Mouse (Mus musculus) intestine, embryonic 15.5 days (tissue): Measurements from ENCODE around the gene Dock4. TPM values are rescaled to one million over a fixed set of nuclear protein-coding genes. Genes with fewer than 3 reads are reported as not detected.

Experiments
- ATAC-seq: fragments of 200-750 bp; cut with Nextera tagmentation; 2 replicates; pipeline ENCODE4 v1.8.0; 2017; ENCODE audit warnings: moderate TSS enrichment, moderate library complexity
- H3K27ac ChIP-seq: fragments of 300-500 bp; sonication (generic); 2 replicates; pipeline ENCODE4 v1.5.1; 2015; ENCODE audit warnings: mild to moderate bottlenecking, inconsistent platforms
- H3K27me3 ChIP-seq: fragments of 300-500 bp; sonication (generic); replicated peaks from 2 replicates; pipeline ENCODE4 v1.6.1; 2015; ENCODE audit warnings: inconsistent platforms
- H3K36me3 ChIP-seq: fragments of 300-500 bp; sonication (generic); 2 replicates; pipeline ENCODE4 v1.6.1; 2015; ENCODE audit warnings: inconsistent platforms
- H3K4me1 ChIP-seq: fragments of 300-500 bp; sonication (generic); replicated peaks from 2 replicates; pipeline ENCODE4 v1.6.1; 2015; ENCODE audit warnings: inconsistent platforms
- H3K4me2 ChIP-seq: fragments of 300-500 bp; sonication (generic); replicated peaks from 2 replicates; pipeline ENCODE4 v1.6.1; 2015; ENCODE audit warnings: mild to moderate bottlenecking, inconsistent platforms
- H3K4me3 ChIP-seq: fragments of 300-500 bp; sonication (generic); replicated peaks from 2 replicates; pipeline ENCODE4 v1.5.1; 2015; ENCODE audit warnings: inconsistent platforms
- H3K9ac ChIP-seq: fragments of 300-500 bp; sonication (generic); 2 replicates; pipeline ENCODE4 v1.6.1; 2015; ENCODE audit warnings: inconsistent platforms
- H3K9me3 ChIP-seq: fragments of 300-500 bp; sonication (generic); 2 replicates; pipeline ENCODE4 v1.6.1; 2016; ENCODE audit warnings: inconsistent platforms
- WGBS: fragments of 180-500 bp; shearing (Covaris S2); methylation state at CpG from one replicate; pipeline ENCODE4 v1.1.7; 2015; 5-methylcytosine and 5-hydroxymethylcytosine counted together
- polyA plus RNA-seq: library from polyadenylated mRNA; unstranded; fragments of >200 nt; fragmentation: Nextera tagmentation; extraction: Ambion mirVana; gene quantifications from 2 replicates; pipeline ENCODE4 v1.2.1, GENCODE M21; 2015

The Dock4 gene
- polyA plus RNA-seq, 1 experiment from 2014 or later: 5.7 TPM

GRCm38 (mm10) chr12:40498928-40499626, 53.3 kb downstream of the Dock4 start:
- Histone ChIP-seq H3K9me3 (no peaks in the 10 kb centered on the region), H3K27ac (no peak overlapping the region), H3K27me3 (no peaks in the 10 kb centered on the region), H3K4me3 (no peak overlapping the region), H3K4me2 (no peak overlapping the region), H3K4me1 (peaks cover 5% of the 10 kb centered on the region; the same call in 1 of the 2 replicates), H3K9ac (no peak overlapping the region), H3K36me3 (no peaks in the 10 kb centered on the region)
- ATAC-seq: 0 out of 2 replicates have a peak, but pooled peaks have one; percentile 15
- 69% methylated on average over 15 of the region's 15 CpGs for WGBS

DNA sequence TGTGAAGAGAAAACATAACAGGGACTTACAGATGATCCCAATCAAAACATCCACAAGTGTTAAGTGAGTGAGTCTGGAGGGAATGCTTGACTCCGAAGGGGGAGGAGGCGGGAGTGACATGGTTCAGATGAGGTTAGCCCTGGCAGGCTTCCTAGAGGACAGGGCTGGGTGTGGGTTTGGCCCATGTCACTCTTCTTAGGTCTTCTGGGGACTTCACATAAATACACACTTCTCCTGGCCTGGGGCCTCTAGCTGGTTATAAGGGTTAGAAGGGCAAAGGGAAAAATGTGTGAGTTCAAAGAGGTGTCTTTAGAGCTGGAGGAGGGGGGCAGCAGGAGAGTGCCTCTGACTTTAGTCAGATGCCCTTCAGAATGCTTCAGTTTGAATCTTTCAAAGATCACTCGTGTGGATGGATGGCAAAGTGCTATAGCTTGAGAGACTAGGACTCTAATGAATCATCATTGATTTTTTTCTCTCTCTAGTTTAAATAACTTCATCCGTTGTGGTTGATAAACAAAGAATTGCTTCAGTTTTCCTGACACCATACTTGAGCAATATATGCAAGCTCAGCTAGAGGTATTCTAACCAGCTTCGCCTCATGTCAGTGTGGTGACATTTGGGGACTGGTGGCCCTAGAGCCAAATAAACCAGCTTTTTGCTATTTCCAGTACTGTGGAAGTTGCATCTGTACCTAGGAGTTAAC, 54.0 kb downstream of the Dock4 start:
- H3K4me3 ChIP-seq: no peak overlapping the region
- H3K27me3 ChIP-seq: no peaks in the 10 kb centered on the region
- no peak overlapping the region for H3K27ac ChIP-seq
- H3K4me1 ChIP-seq: peaks cover 5% of the 10 kb centered on the region; the same call in 1 of the 2 replicates
- no peak overlapping the region for H3K9ac ChIP-seq
- no peaks in the 10 kb centered on the region for H3K36me3 ChIP-seq
- no peak overlapping the region for H3K4me2 ChIP-seq
- whole genome bisulfite sequencing: 45% methylated on average over 5 of the region's 5 CpGs
- H3K9me3 ChIP-seq: no peaks in the 10 kb centered on the region
- ATAC-seq: peak; percentile 69; the same call in 1 of the 2 replicates

GRCm38 (mm10) chr12:40501141-40501540, 55.4 kb downstream of the Dock4 start:
- H3K4me1 ChIP-seq: peaks cover 5% of the 10 kb centered on the region; the same call in 1 of the 2 replicates
- no peak overlapping the region for H3K4me2 ChIP-seq
- H3K27ac ChIP-seq: no peak overlapping the region
- no peak overlapping the region for H3K4me3 ChIP-seq
- H3K9me3 ChIP-seq: no peaks in the 10 kb centered on the region
- 83% methylated on average over 1 of the region's 1 CpGs for whole genome bisulfite sequencing
- no peak for ATAC-seq
- no peak overlapping the region for H3K9ac ChIP-seq
- H3K27me3 ChIP-seq: no peaks in the 10 kb centered on the region
- no peaks in the 10 kb centered on the region for H3K36me3 ChIP-seq

- Histone ChIP-seq H3K36me3 (no peaks in the 10 kb centered on the region), H3K4me1 (peaks cover 5% of the 10 kb centered on the region; the same call in 1 of the 2 replicates), H3K4me3 (no peak overlapping the region), H3K27ac (no peak overlapping the region), H3K27me3 (no peaks in the 10 kb centered on the region), H3K9me3 (no peaks in the 10 kb centered on the region), H3K4me2 (no peak overlapping the region), H3K9ac (no peak overlapping the region)
- no peak for ATAC-seq
- WGBS: 45% methylated on average over 3 of the region's 3 CpGs
These were observed 57.8 kb downstream of the Dock4 start for GRCm38 (mm10) chr12:40503520-40503919.

DNA sequence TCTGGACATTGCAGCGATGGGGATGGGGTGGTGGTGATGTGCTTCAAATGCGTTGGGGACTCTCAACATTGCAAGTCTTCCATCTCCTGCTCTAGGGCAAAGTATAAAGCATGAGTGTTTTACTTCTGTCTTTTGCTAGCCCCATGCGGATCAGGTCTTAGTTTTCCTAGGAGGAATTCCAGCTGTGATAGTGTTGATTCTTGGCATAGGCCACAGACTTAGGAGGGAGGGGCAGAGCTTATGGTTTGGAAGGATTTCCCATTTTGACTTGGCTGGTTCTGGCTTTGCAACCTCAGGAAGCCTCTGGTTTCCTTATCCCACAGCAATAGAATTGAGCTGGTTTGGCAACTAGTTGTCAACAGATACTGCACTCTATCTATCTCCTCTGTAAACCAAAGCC, 58.9 kb downstream of the Dock4 start:
- Histone ChIP-seq H3K36me3 (no peaks in the 10 kb centered on the region), H3K4me1 (no peaks in the 10 kb centered on the region; the same call in 1 of the 2 replicates), H3K4me2 (no peak overlapping the region), H3K27ac (no peak overlapping the region), H3K4me3 (no peak overlapping the region), H3K9me3 (no peaks in the 10 kb centered on the region), H3K27me3 (no peaks in the 10 kb centered on the region), H3K9ac (no peak overlapping the region)
- ATAC-seq: no peak
- WGBS: 80% methylated on average over 3 of the region's 3 CpGs

GRCm38 (mm10) chr12:40507823-40508390, 62.2 kb downstream of the Dock4 start:
- no peaks in the 10 kb centered on the region; the same call in 1 of the 2 replicates for H3K4me1 ChIP-seq
- H3K36me3 ChIP-seq: no peaks in the 10 kb centered on the region
- no peak overlapping the region for H3K9ac ChIP-seq
- H3K4me2 ChIP-seq: no peak overlapping the region
- no peak for ATAC-seq
- no peak overlapping the region for H3K4me3 ChIP-seq
- no peaks in the 10 kb centered on the region for H3K27me3 ChIP-seq
- 82% methylated on average over 4 of the region's 4 CpGs for WGBS
- H3K27ac ChIP-seq: no peak overlapping the region
- no peaks in the 10 kb centered on the region for H3K9me3 ChIP-seq

- H3K9ac ChIP-seq: no peak overlapping the region
- 67% methylated on average over 8 of the region's 8 CpGs for whole genome bisulfite sequencing
- no peak for ATAC-seq
- H3K36me3 ChIP-seq: no peaks in the 10 kb centered on the region
- no peaks in the 10 kb centered on the region for H3K27me3 ChIP-seq
- no peak overlapping the region for H3K4me2 ChIP-seq
- no peak overlapping the region for H3K4me3 ChIP-seq
- no peaks in the 10 kb centered on the region; the same call in 1 of the 2 replicates for H3K4me1 ChIP-seq
- H3K9me3 ChIP-seq: no peaks in the 10 kb centered on the region
- no peak overlapping the region for H3K27ac ChIP-seq
These were observed 62.7 kb downstream of the Dock4 start for GRCm38 (mm10) chr12:40508416-40508815.

DNA sequence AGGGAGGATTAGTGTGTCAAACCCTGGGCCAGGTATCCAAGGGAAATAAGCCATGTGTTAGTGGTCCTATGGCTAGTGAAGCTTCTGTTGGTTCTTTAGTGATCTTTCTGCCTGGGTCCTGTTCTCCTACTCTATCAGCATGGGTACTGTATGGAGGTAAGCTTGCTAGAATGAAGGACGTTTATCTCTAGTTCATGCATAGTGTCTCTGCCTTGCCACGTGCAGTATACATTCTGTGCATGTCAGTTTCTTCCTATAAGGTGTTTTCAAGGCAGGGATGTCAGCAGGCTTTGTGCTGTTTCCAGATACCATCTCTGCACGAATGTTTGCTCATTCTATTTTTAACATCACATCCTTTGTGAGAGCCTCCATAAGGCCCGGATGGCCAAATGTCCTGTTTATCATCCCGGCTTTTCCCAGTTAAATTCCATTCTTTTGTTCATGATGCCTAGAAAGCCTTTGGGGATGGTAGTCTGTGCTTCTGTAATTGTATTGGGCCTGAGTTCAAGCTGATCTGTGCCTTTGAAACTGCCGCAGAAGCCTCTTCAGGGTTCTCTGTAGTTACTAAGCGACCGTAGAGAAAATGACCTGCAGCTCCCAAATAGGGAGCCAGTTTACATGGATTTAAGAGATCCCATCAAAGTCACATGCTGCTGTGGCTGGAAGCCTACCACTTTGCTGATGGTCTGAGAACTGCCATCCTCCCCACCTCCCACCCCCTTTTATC, 66.1 kb downstream of the Dock4 start:
- Histone ChIP-seq H3K27me3 (no peaks in the 10 kb centered on the region), H3K4me2 (no peak overlapping the region), H3K9me3 (no peaks in the 10 kb centered on the region), H3K4me3 (no peak overlapping the region), H3K9ac (no peak overlapping the region), H3K27ac (no peak overlapping the region), H3K4me1 (no peaks in the 10 kb centered on the region; the same call in 1 of the 2 replicates), H3K36me3 (no peaks in the 10 kb centered on the region)
- no peak for ATAC-seq
- WGBS: 52% methylated on average over 8 of the region's 8 CpGs

DNA sequence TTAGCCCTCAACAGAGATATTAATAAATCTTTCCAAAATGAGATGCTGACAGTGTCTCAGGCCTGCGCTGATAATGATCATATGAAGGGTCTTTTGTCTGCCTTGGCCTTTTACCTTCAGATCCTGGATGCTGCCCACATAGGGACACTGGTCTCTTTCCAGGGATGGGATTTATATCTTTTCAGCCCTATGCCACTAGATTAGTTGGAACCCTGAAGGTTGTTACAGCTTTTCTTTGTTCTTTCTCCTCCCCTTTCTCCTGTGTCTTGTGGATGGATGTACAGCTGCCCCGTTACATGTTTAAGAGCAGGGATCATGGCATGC, 66.6 kb downstream of the Dock4 start:
- Histone ChIP-seq H3K4me1 (no peaks in the 10 kb centered on the region; the same call in 1 of the 2 replicates), H3K36me3 (no peaks in the 10 kb centered on the region), H3K27ac (no peak overlapping the region), H3K4me3 (no peak overlapping the region), H3K27me3 (no peaks in the 10 kb centered on the region), H3K9me3 (no peaks in the 10 kb centered on the region), H3K9ac (no peak overlapping the region), H3K4me2 (no peak overlapping the region)
- WGBS: 85% methylated on average over 2 of the region's 2 CpGs
- no peak for ATAC-seq

DNA sequence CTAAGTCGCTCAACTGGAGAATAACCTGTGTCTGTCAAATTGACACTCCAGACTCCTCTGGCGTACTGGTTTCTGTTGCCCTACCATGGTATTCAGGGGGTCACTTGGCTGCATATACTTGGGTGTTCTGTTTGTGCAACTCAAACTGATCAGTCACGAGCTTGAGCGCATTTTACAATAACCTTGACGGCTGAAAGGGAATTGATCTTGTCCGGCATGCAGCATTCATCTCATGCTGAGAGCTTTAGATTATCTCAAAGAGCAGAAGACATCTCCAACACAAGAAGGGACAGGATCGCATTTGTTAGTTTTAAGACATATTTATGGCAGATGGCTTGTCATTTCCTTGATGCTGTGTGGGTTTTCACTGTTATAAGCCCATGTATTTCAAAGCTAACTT, 67.2 kb downstream of the Dock4 start:
- Histone ChIP-seq H3K9me3 (no peaks in the 10 kb centered on the region), H3K9ac (no peak overlapping the region), H3K4me3 (no peak overlapping the region), H3K27ac (no peak overlapping the region), H3K36me3 (no peaks in the 10 kb centered on the region), H3K4me2 (no peak overlapping the region), H3K27me3 (no peaks in the 10 kb centered on the region), H3K4me1 (no peaks in the 10 kb centered on the region; the same call in 1 of the 2 replicates)
- WGBS: 77% methylated on average over 7 of the region's 7 CpGs
- ATAC-seq: no peak

DNA sequence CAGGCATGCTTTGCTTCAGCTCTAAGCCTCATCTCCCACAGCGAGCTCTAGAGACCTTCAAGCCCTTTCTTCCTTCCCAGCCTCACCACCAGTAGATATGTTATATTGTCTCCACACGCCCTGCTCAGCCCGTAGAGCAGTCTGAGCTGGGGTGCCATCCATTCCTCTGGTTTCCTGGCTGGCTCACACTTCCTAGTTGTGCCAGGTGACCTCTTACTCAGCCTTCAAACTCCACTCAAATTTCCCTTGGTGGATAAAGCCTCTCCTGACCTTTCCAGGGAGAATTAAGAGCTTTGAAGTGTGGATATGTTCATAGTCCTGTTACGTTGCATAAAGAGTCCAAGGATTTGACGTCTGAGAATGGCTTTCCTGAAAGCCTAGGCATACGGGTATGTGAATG, 68.3 kb downstream of the Dock4 start:
- WGBS: 68% methylated on average over 6 of the region's 6 CpGs
- H3K4me3 ChIP-seq: no peak overlapping the region
- no peak for ATAC-seq

GRCm38 (mm10) chr12:40522468-40522867, 76.7 kb downstream of the Dock4 start:
- Histone ChIP-seq H3K27ac (no peak overlapping the region), H3K36me3 (no peaks in the 10 kb centered on the region), H3K9me3 (no peaks in the 10 kb centered on the region), H3K27me3 (no peaks in the 10 kb centered on the region), H3K9ac (no peak overlapping the region), H3K4me2 (no peak overlapping the region), H3K4me1 (no peaks in the 10 kb centered on the region), H3K4me3 (no peak overlapping the region)
- ATAC-seq: no peak
- 84% methylated on average over 4 of the region's 4 CpGs for WGBS

More for the DNA sequence above, 68.3 kb downstream of the Dock4 start:
- H3K4me2 ChIP-seq: no peak overlapping the region
- no peaks in the 10 kb centered on the region for H3K36me3 ChIP-seq
- H3K4me1 ChIP-seq: no peaks in the 10 kb centered on the region
- no peaks in the 10 kb centered on the region for H3K9me3 ChIP-seq
- H3K9ac ChIP-seq: no peak overlapping the region
- H3K27ac ChIP-seq: no peak overlapping the region
- no peaks in the 10 kb centered on the region for H3K27me3 ChIP-seq
